Mouse (Mus musculus) embryonic facial prominence, embryonic 15.5 days (tissue): ENCODE data around the gene Lrp5. TPM values are rescaled to one million over a fixed set of nuclear protein-coding genes. Genes with fewer than 3 reads are reported as not detected.

Experiments used
- ATAC-seq: fragments of 200-750 bp; cut with Nextera tagmentation; 2 replicates; pipeline ENCODE4 v1.8.0; 2017; ENCODE audit warnings: low read depth, moderate TSS enrichment; ENCODE audit not compliant: insufficient number of reproducible peaks, low FRiP score, low TSS enrichment
- H3K27ac ChIP-seq: fragments of 300-500 bp; sonication (generic); replicated peaks from 2 replicates; pipeline ENCODE4 v1.5.1; 2015; ENCODE audit warnings: mild to moderate bottlenecking, inconsistent platforms
- H3K27me3 ChIP-seq: fragments of 300-500 bp; sonication (generic); 2 replicates; pipeline ENCODE4 v1.6.1; 2015; ENCODE audit warnings: inconsistent platforms
- H3K36me3 ChIP-seq: fragments of 300-500 bp; sonication (generic); 2 replicates; pipeline ENCODE4 v1.6.1; 2015; ENCODE audit warnings: mild to moderate bottlenecking, inconsistent platforms
- H3K4me1 ChIP-seq: fragments of 300-500 bp; sonication (generic); 2 replicates; pipeline ENCODE4 v1.6.1; 2015; ENCODE audit warnings: inconsistent platforms
- H3K4me2 ChIP-seq: fragments of 300-500 bp; sonication (generic); replicated peaks from 2 replicates; pipeline ENCODE4 v1.6.1; 2015; ENCODE audit warnings: mild to moderate bottlenecking, inconsistent platforms
- H3K4me3 ChIP-seq: fragments of 300-500 bp; sonication (generic); replicated peaks from 2 replicates; pipeline ENCODE4 v1.5.1; 2015; ENCODE audit warnings: mild to moderate bottlenecking, inconsistent platforms
- H3K9ac ChIP-seq: fragments of 300-500 bp; sonication (generic); 2 replicates; pipeline ENCODE4 v1.6.1; 2015; ENCODE audit warnings: inconsistent platforms
- H3K9me3 ChIP-seq: fragments of 300-500 bp; sonication (generic); replicated peaks from 2 replicates; pipeline ENCODE4 v1.6.1; 2016; ENCODE audit warnings: inconsistent platforms
- WGBS: fragments of 180-500 bp; shearing (Covaris S2); methylation state at CpG from one replicate; pipeline ENCODE4 v1.1.7; 2015; 5-methylcytosine and 5-hydroxymethylcytosine counted together
- polyA plus RNA-seq: library from polyadenylated mRNA; unstranded; fragments of >200 nt; fragmentation: Nextera tagmentation; extraction: Ambion mirVana; gene quantifications from 2 replicates; pipeline ENCODE4 v1.2.1, GENCODE M21; 2015

Lrp5 gene
- polyA plus RNA-seq, 1 experiment from 2014 or later: 8.6 TPM

GRCm38 (mm10) chr19:3551573-3552159 lies 134.7 kb downstream of the Lrp5 start:
- WGBS: 72% methylated on average over 4 of the region's 4 CpGs
- ATAC-seq: no peak
- Histone ChIP-seq H3K4me1 (no peaks in the 10 kb centered on the region), H3K27ac (no peak overlapping the region), H3K9ac (no peak overlapping the region), H3K4me3 (no peak overlapping the region), H3K27me3 (no peaks in the 10 kb centered on the region), H3K4me2 (no peak overlapping the region), H3K9me3 (no peaks in the 10 kb centered on the region), H3K36me3 (peaks cover 4% of the 10 kb centered on the region; the same call in 1 of the 2 replicates)

- Histone ChIP-seq H3K36me3 (peaks cover 4% of the 10 kb centered on the region; the same call in 1 of the 2 replicates), H3K27me3 (no peaks in the 10 kb centered on the region), H3K27ac (no peak overlapping the region), H3K9ac (no peak overlapping the region), H3K4me1 (no peaks in the 10 kb centered on the region; the same call in 1 of the 2 replicates), H3K4me2 (no peak overlapping the region), H3K9me3 (no peaks in the 10 kb centered on the region), H3K4me3 (no peak overlapping the region)
- 95% methylated on average over 1 of the region's 1 CpGs for WGBS
- ATAC-seq: no peak
These were observed 136.3 kb downstream of the Lrp5 start for GRCm38 (mm10) chr19:3550101-3550500.

DNA sequence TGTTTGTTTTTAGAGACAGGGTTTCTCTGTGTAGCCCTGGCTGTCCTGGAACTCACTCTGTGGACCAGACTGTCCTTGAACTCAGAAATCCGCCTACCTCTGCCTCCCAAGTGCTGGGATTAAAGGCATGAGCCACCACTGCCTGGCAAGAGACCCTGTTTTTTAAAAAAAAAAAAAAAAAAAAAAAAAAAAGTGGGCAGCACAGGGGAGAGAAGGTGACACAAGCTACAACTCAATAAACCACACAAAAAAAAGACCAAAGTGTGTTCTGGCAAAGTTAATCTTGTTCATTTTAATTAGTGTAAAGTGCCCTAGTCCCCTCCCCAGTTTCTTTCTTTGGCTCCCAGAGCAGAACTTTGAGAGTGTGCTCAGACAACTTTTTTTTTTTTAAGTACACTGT lies 137.1 kb downstream of the Lrp5 start:
- H3K27ac ChIP-seq: no peak overlapping the region
- no peak overlapping the region for H3K9ac ChIP-seq
- no peak for ATAC-seq
- no peak overlapping the region for H3K4me2 ChIP-seq
- H3K27me3 ChIP-seq: no peaks in the 10 kb centered on the region
- peaks cover 4% of the 10 kb centered on the region; the same call in 1 of the 2 replicates for H3K36me3 ChIP-seq
- no peaks in the 10 kb centered on the region for H3K9me3 ChIP-seq
- no peak overlapping the region for H3K4me3 ChIP-seq
- no peaks in the 10 kb centered on the region; the same call in 1 of the 2 replicates for H3K4me1 ChIP-seq
- 95% methylated on average over 1 of the region's 1 CpGs for WGBS

DNA sequence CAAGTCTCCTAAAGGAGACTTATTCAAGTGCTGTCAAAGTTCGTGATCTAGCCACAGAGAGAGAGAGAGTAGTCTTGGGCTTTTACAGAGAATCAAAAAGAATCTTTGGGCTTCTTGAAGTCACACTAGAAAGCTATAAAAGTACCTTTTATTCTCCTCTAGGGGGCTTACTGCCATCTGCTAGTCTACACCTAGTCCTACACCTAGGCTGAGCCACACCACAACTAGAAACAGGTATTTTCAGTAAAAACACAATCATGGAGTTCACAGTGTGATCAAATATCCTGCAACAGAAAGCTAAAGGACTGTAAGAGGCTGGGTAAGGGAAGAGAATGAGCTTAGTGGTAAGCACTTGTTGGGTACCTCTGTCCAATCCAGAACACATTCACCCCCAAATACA lies 138.1 kb downstream of the Lrp5 start:
- no peak for ATAC-seq
- no peak overlapping the region for H3K4me3 ChIP-seq
- H3K36me3 ChIP-seq: peaks cover 5% of the 10 kb centered on the region; the same call in 1 of the 2 replicates
- H3K4me2 ChIP-seq: no peak overlapping the region
- no peak overlapping the region for H3K9ac ChIP-seq
- H3K27me3 ChIP-seq: no peaks in the 10 kb centered on the region
- no peak overlapping the region for H3K27ac ChIP-seq
- 100% methylated on average over 1 of the region's 1 CpGs for WGBS
- H3K9me3 ChIP-seq: no peaks in the 10 kb centered on the region
- peaks cover 1% of the 10 kb centered on the region; the same call in 1 of the 2 replicates for H3K4me1 ChIP-seq

GRCm38 (mm10) chr19:3544995-3545394 lies 141.4 kb downstream of the Lrp5 start:
- no peak for ATAC-seq
- H3K27ac ChIP-seq: no peak overlapping the region
- 80% methylated on average over 2 of the region's 2 CpGs for WGBS
- peaks cover 19% of the 10 kb centered on the region for H3K36me3 ChIP-seq
- no peak overlapping the region for H3K4me2 ChIP-seq
- H3K4me3 ChIP-seq: no peak overlapping the region
- peaks cover 4% of the 10 kb centered on the region; the same call in 1 of the 2 replicates for H3K4me1 ChIP-seq
- H3K9me3 ChIP-seq: no peaks in the 10 kb centered on the region
- no peaks in the 10 kb centered on the region for H3K27me3 ChIP-seq
- no peak overlapping the region for H3K9ac ChIP-seq

DNA sequence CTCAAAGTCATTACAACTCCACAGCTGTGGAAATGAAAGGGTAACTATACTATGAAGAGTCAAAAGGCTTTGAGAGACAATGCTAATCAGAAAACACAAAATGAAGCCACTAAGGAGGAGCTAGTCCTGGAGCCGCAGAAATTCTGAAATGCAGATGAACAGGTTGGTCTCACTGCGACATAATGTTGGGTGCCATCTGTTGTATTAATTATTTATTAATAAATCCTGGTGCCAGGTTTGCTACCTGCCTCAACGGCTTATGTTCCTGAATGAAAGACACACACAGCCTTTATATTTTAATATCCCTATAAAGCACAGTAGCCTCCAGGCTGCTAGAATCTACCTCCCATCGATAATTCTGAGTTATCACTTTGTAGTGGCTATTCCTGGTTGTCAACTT lies 143.8 kb downstream of the Lrp5 start:
- Histone ChIP-seq H3K9ac (no peak overlapping the region), H3K4me2 (no peak overlapping the region), H3K36me3 (peaks cover 24% of the 10 kb centered on the region), H3K9me3 (no peaks in the 10 kb centered on the region), H3K27ac (no peak overlapping the region), H3K27me3 (no peaks in the 10 kb centered on the region), H3K4me1 (peaks cover 4% of the 10 kb centered on the region; the same call in 1 of the 2 replicates), H3K4me3 (no peak overlapping the region)
- over 99% methylated on average over 4 of the region's 4 CpGs for WGBS
- no peak for ATAC-seq

DNA sequence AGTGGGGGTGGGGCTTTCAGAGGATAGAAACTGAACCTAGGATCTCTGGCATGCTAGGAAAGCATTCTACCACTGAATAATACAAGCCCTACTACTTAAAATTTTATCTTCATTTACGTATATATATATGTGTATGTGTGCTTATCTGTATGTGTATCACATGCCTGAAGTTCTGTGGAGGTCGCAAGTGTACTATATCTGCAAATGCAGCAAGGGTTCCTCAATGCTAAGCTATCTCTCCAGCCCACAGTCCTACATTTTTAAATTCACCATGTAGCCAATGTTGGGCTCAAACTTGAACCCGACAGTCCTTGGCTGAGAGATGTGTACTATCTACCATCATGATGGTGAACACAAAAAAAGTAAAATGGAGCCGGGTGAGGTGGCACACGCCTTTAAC lies 145.4 kb downstream of the Lrp5 start:
- ATAC-seq: no peak
- peaks cover 4% of the 10 kb centered on the region; the same call in 1 of the 2 replicates for H3K4me1 ChIP-seq

DNA sequence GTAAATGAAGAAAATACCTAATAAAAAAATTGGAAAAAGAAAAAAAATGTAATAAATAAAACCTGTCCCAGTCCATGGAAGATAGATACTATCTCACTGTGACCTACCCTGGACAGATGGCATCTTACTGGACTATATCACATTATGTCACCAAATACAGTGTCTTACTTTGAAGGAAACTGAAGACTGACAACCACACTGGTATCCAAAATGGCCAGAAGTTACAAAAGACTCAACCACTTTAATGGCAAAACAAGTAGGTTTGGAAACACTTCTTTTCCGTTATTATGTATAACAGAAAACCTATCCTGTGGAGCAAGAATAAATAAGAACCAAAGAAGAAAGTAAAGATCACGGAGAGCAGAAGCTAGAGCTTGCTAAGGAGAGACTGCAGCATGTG lies 146.1 kb downstream of the Lrp5 start:
- 91% methylated on average over 2 of the region's 2 CpGs for WGBS
- Histone ChIP-seq H3K4me2 (no peak overlapping the region), H3K9ac (no peak overlapping the region), H3K36me3 (peaks cover 22% of the 10 kb centered on the region), H3K9me3 (no peaks in the 10 kb centered on the region), H3K27me3 (no peaks in the 10 kb centered on the region), H3K4me1 (peaks cover 4% of the 10 kb centered on the region; the same call in 1 of the 2 replicates), H3K4me3 (no peak overlapping the region), H3K27ac (no peak overlapping the region)
- no peak for ATAC-seq

More for the DNA sequence above, 145.4 kb downstream of the Lrp5 start:
- no peak overlapping the region for H3K9ac ChIP-seq
- H3K36me3 ChIP-seq: peaks cover 22% of the 10 kb centered on the region
- H3K9me3 ChIP-seq: no peaks in the 10 kb centered on the region
- H3K27me3 ChIP-seq: no peaks in the 10 kb centered on the region
- H3K27ac ChIP-seq: no peak overlapping the region
- H3K4me2 ChIP-seq: no peak overlapping the region
- H3K4me3 ChIP-seq: no peak overlapping the region
- WGBS: 94% methylated on average over 5 of the region's 5 CpGs

DNA sequence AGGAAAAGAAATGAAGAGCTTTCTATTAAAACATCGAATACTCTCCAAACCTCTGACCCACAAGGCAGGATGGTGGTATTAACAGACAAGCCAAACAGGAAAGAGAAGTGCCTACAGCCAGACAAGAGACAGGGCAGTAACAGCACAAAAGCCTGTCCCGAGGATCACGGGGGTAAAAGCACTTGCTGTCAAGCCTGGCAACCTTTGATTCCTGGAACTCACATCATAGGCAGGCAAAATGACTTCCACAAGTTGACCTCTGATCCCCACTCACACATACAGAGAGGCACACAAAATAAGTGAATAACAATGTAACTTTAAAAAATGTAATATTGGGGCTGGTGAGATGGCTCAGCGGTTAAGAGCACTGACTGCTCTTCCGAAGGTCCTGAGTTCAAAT lies 146.9 kb downstream of the Lrp5 start:
- H3K27me3 ChIP-seq: no peaks in the 10 kb centered on the region
- H3K4me1 ChIP-seq: peaks cover 4% of the 10 kb centered on the region; the same call in 1 of the 2 replicates
- no peak overlapping the region for H3K27ac ChIP-seq
- ATAC-seq: no peak
- H3K9me3 ChIP-seq: no peaks in the 10 kb centered on the region
- 84% methylated on average over 5 of the region's 5 CpGs for WGBS
- H3K4me3 ChIP-seq: no peak overlapping the region
- no peak overlapping the region for H3K4me2 ChIP-seq
- H3K36me3 ChIP-seq: peaks cover 22% of the 10 kb centered on the region
- no peak overlapping the region for H3K9ac ChIP-seq

DNA sequence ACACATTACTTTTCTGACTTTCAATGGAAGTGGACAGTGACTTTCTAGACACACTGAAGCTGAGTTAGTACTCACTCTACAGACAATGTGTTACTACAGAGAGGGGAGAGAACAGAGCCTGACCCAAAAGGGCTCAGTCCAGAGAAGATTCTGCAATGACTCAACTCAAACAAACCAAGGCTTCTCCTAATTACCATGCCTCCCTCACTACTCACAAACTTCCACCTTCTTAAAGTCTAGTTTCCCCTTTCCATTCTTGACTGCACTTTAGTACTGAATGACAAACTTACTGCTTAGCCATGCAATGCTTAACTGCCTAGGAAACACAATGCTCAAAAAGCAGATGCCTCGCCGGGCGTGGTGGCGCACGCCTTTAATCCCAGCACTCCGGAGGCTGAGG lies 148.7 kb downstream of the Lrp5 start:
- Histone ChIP-seq H3K4me1 (no peaks in the 10 kb centered on the region), H3K4me3 (no peak overlapping the region), H3K27me3 (no peaks in the 10 kb centered on the region), H3K4me2 (no peak overlapping the region), H3K9ac (no peak overlapping the region), H3K9me3 (no peaks in the 10 kb centered on the region), H3K36me3 (peaks cover 14% of the 10 kb centered on the region), H3K27ac (no peak overlapping the region)
- 98% methylated on average over 6 of the region's 6 CpGs for WGBS
- no peak for ATAC-seq

GRCm38 (mm10) chr19:3534945-3535344 lies 151.4 kb downstream of the Lrp5 start:
- Histone ChIP-seq H3K4me2 (no peak overlapping the region), H3K36me3 (peaks cover 7% of the 10 kb centered on the region; the same call in 1 of the 2 replicates), H3K27me3 (no peaks in the 10 kb centered on the region), H3K27ac (no peak overlapping the region), H3K9ac (no peak overlapping the region), H3K9me3 (no peaks in the 10 kb centered on the region), H3K4me3 (no peak overlapping the region), H3K4me1 (no peaks in the 10 kb centered on the region)
- no peak for ATAC-seq
- 77% methylated on average over 3 of the region's 3 CpGs for WGBS
